Mouse (Mus musculus): ENCODE data around the gene Nudt2.

Nudt2 gene

GRCm38 (mm10) chr4:41520641-41521040 is 55.7 kb downstream of the Nudt2 start:
- DNase-seq (ENCODE audit: low spot score): no peak

- DNase-seq (ENCODE audit: low spot score): no peak
These were observed 57.2 kb downstream of the Nudt2 start for GRCm38 (mm10) chr4:41522136-41522535.

DNA sequence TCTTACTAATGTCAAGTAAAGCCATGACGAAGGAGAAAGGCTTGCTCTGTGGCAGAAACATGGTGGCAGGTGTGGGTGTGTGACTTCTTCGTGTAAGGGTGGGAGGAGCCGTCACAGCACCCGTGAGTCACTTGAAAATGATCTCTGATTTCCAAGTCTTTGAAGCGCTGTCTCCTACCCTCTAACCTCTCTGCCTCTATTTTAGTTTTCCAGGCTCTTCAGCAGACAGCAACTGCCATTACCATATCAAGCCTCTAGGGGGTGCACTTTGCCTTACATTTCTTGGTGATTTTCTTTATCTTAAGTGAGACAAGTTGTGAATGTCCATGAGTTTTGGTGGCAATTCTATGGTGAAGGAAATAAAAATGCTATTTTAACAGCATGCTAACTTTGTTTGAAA is 57.8 kb downstream of the Nudt2 start:
- peak; percentile 60 for DNase-seq (ENCODE audit: low spot score)

GRCm38 (mm10) chr4:41523839-41524238 is 58.9 kb downstream of the Nudt2 start:
- DNase-seq (ENCODE audit: low spot score): no peak

- DNase-seq (ENCODE audit: low spot score): no peak
These were observed 59.9 kb downstream of the Nudt2 start for GRCm38 (mm10) chr4:41524829-41525228.

- DNase-seq (ENCODE audit: low spot score): no peak
These were observed 61.6 kb downstream of the Nudt2 start for GRCm38 (mm10) chr4:41526553-41526952.

- DNase-seq (ENCODE audit: low spot score): no peak
These were observed 62.1 kb downstream of the Nudt2 start for GRCm38 (mm10) chr4:41527076-41527475.

DNA sequence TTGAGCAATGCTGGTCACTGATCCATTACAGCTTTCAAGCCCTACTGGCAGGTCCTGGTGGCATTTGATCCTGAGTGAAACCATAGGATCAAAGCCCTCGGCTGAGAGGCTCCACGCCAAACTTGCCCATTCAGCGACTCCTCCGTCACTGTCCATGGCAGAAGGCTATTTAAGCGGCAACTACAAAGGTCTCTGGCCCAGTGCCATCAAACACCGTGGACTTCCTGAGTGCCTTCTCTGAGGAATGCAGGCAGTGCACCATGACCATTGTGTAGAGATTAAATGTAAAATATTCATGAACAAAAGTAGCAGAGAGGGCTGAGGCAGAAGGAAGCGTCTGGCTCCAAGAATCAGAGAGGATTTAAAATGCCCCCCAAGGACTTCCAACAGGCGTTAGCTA is 63.0 kb downstream of the Nudt2 start:
- peak; percentile 44 for DNase-seq (ENCODE audit: low spot score)

All from MN1 (cell line).